Mouse (Mus musculus) limb, embryonic 13.5 days (tissue): ENCODE measurements around the gene Gm4553. TPM values are rescaled to one million over a fixed set of nuclear protein-coding genes. Genes with fewer than 3 reads are reported as not detected.
"Not testable (repeated sequence)": the region's sequence is repeated elsewhere in the genome, so short reads cannot be mapped to it uniquely, and the experiment has no call there.

Experiments
- ATAC-seq: fragments of 200-750 bp; cut with Nextera tagmentation; 2 replicates; pipeline ENCODE4 v1.8.0; 2017; ENCODE audit warnings: low read depth, moderate number of reproducible peaks, moderate TSS enrichment; ENCODE audit not compliant: low FRiP score
- H3K27ac ChIP-seq: fragments of 300-500 bp; sonication (generic); 2 replicates; pipeline ENCODE4 v1.5.1; 2015; ENCODE audit warnings: inconsistent platforms, mild to moderate bottlenecking, moderate library complexity
- H3K27me3 ChIP-seq: fragments of 300-500 bp; sonication (generic); 2 replicates; pipeline ENCODE4 v1.6.1; 2015; ENCODE audit warnings: mild to moderate bottlenecking, inconsistent platforms
- H3K36me3 ChIP-seq: fragments of 300-500 bp; sonication (generic); 2 replicates; pipeline ENCODE4 v1.6.1; 2015; ENCODE audit warnings: inconsistent platforms, mild to moderate bottlenecking, moderate library complexity
- H3K4me1 ChIP-seq: fragments of 300-500 bp; sonication (generic); 2 replicates; pipeline ENCODE4 v1.6.1; 2015; ENCODE audit warnings: inconsistent platforms
- H3K4me2 ChIP-seq: fragments of 300-500 bp; sonication (generic); replicated peaks from 2 replicates; pipeline ENCODE4 v1.6.1; 2015; ENCODE audit warnings: inconsistent platforms, mild to moderate bottlenecking, moderate library complexity
- H3K4me3 ChIP-seq: fragments of 300-500 bp; sonication (generic); 2 replicates; pipeline ENCODE4 v1.5.1; 2015; ENCODE audit warnings: moderate library complexity, mild to moderate bottlenecking, inconsistent platforms
- H3K9ac ChIP-seq: fragments of 300-500 bp; sonication (generic); 2 replicates; pipeline ENCODE4 v1.6.1; 2015; ENCODE audit warnings: mild to moderate bottlenecking, inconsistent platforms
- H3K9me3 ChIP-seq: fragments of 300-500 bp; sonication (generic); 2 replicates; pipeline ENCODE4 v1.6.1; 2016; ENCODE audit warnings: inconsistent platforms
- WGBS: fragments of 180-500 bp; shearing (Covaris S2); methylation state at CpG from one replicate; pipeline ENCODE4 v1.1.7; 2015; 5-methylcytosine and 5-hydroxymethylcytosine counted together
- polyA plus RNA-seq: library from polyadenylated mRNA; unstranded; fragments of >200 nt; fragmentation: Nextera tagmentation; extraction: Ambion mirVana; gene quantifications from 2 replicates; pipeline ENCODE4 v1.2.1, GENCODE M21; 2015

Gene Gm4553
- polyA plus RNA-seq, 1 experiment from 2014 or later: not detected

- no peak overlapping the region for H3K27ac ChIP-seq
- no peaks in the 10 kb centered on the region for H3K27me3 ChIP-seq
- ATAC-seq: no peak
- H3K9me3 ChIP-seq: no peaks in the 10 kb centered on the region
- WGBS: 62% methylated on average over 4 of the region's 4 CpGs
- H3K4me2 ChIP-seq: no peak overlapping the region
- H3K4me1 ChIP-seq: no peaks in the 10 kb centered on the region
- no peak overlapping the region for H3K9ac ChIP-seq
- no peak overlapping the region for H3K4me3 ChIP-seq
- H3K36me3 ChIP-seq: no peaks in the 10 kb centered on the region
Observed at GRCm38 (mm10) chr7:142128843-142129242, 36.7 kb downstream of the Gm4553 start.

- H3K4me1 ChIP-seq, H3K4me2 ChIP-seq, H3K4me3 ChIP-seq, H3K27me3 ChIP-seq, H3K9ac ChIP-seq, H3K9me3 ChIP-seq, ATAC-seq, H3K27ac ChIP-seq, H3K36me3 ChIP-seq: not testable (repeated sequence)
- WGBS: 75% methylated on average over 1 of the region's 1 CpGs
Observed at GRCm38 (mm10) chr7:142120629-142121028, 44.9 kb downstream of the Gm4553 start, which contains the start of gene Gm45618. Gm45618 (minus strand) TSS chr7:142120729.

- Histone ChIP-seq H3K27ac (no peak overlapping the region), H3K9ac (no peak overlapping the region), H3K4me1 (no peaks in the 10 kb centered on the region), H3K36me3 (no peaks in the 10 kb centered on the region), H3K9me3 (no peaks in the 10 kb centered on the region), H3K27me3 (0 out of 2 replicates have a peak, but pooled peaks cover 2% of the 10 kb centered on the region), H3K4me3 (no peak overlapping the region), H3K4me2 (no peak overlapping the region)
- no peak for ATAC-seq
- WGBS: 20% methylated on average over 5 of the region's 5 CpGs
Observed at GRCm38 (mm10) chr7:142119632-142120031, 45.9 kb downstream of the Gm4553 start.

Other genes starting within 250 kb of the Gm4553 start
- 37.7 and 38.5 TPM in 2 replicates for gene Tollip, start 247.2 kb downstream of the Gm4553 start, polyA plus RNA-seq
- gene Brsk2, start 216.0 kb downstream of the Gm4553 start, polyA plus RNA-seq: 0.83 and 0.95 TPM in 2 replicates
- 70.7 and 71.4 TPM in 2 replicates for gene Mob2, start 104.7 kb downstream of the Gm4553 start, polyA plus RNA-seq
- gene Dusp8, start 69.9 kb downstream of the Gm4553 start, polyA plus RNA-seq: 2.3 and 2.7 TPM in 2 replicates
- not detected in 2 replicates for gene Gm45618, start 45.0 kb downstream of the Gm4553 start, polyA plus RNA-seq
- not detected in 2 replicates for gene Gm39115, start 29.7 kb downstream of the Gm4553 start, polyA plus RNA-seq
- gene Gm45337, start 21.1 kb downstream of the Gm4553 start, polyA plus RNA-seq: not detected in 2 replicates
- gene Gm29735, start 8.6 kb downstream of the Gm4553 start, polyA plus RNA-seq: not detected in 2 replicates
- gene Krtap5-2, start 10.3 kb upstream of the Gm4553 start, polyA plus RNA-seq: not detected in 2 replicates
- gene Gm10153, start 24.6 kb upstream of the Gm4553 start, polyA plus RNA-seq: not detected in 2 replicates
- gene Krtap5-3, start 35.6 kb upstream of the Gm4553 start, polyA plus RNA-seq: not detected in 2 replicates
- gene Gm7579, start 46.1 kb upstream of the Gm4553 start, polyA plus RNA-seq: not detected in 2 replicates
- not detected in 2 replicates for gene Krtap5-5, start 64.2 kb upstream of the Gm4553 start, polyA plus RNA-seq
- gene Gm40460, start 75.3 kb upstream of the Gm4553 start, polyA plus RNA-seq: not detected in 2 replicates
- not detected in 2 replicates for gene Gm2431, start 92.6 kb upstream of the Gm4553 start, polyA plus RNA-seq
- gene Gm4559, start 108.6 kb upstream of the Gm4553 start, polyA plus RNA-seq: not detected in 2 replicates
- gene Krtap5-1, start 131.4 kb upstream of the Gm4553 start, polyA plus RNA-seq: not detected in 2 replicates
- not detected in 2 replicates for gene Krtap5-4, start 137.8 kb upstream of the Gm4553 start, polyA plus RNA-seq
- gene Ifitm10, start 208.0 kb upstream of the Gm4553 start, polyA plus RNA-seq: 1.1 and 1.5 TPM in 2 replicates
- not detected in 2 replicates for gene Gm49369, start 216.9 kb upstream of the Gm4553 start, polyA plus RNA-seq
- gene Ctsd, start 222.3 kb upstream of the Gm4553 start, polyA plus RNA-seq: 228 and 241 TPM in 2 replicates